Mouse (Mus musculus): ENCODE measurements around the gene Trabd2b.

DNA sequence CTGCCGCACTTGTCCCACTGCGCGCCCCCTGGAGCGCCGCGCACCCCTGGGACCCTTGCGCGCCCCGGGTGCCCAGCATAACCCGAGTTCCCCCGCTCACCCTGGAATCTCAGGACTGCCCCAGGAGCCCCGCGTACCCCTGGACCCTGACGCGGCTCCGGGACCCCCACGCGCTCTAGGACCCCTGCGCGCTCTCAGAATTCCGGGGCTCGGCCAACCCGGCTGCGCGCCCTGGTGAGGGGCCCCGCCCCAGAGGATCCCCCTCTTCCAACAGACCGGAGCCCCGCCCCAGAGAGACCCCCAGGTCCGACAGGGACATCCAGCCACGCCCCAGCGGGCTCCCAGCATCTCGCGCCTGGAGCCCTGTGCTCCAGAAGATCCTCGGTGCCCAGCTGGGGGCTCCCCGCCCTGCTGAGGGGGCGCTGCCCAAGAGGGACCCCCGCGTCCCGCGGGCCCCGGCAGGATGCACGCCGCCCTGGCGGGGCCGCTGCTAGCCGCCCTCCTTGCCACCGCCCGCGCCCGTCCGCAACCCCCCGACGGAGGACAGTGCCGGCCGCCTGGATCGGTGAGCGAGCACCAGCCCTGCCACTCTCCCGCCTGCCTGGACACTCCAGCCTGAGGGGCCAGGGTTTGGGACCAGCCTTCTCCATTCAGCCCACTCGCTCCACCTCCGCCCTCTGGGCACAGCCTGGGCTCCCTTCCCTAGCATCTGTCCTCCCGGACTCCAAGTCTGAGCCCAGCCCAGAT is at the start of gene Trabd2b:
- TF ChIP-seq CTCF (IDR thresholded peaks at IDR 0.05; ENCODE audit: low read depth, low read length) (no peak), POLR2A (IDR thresholded peaks at IDR 0.05; ENCODE audit: insufficient read depth, low read length) (no peak)

Measured in ES-Bruce4 (cell line).